Comparison of ENCODE assay signal across 8 mouse cellular contexts in the genomic region with DNA sequence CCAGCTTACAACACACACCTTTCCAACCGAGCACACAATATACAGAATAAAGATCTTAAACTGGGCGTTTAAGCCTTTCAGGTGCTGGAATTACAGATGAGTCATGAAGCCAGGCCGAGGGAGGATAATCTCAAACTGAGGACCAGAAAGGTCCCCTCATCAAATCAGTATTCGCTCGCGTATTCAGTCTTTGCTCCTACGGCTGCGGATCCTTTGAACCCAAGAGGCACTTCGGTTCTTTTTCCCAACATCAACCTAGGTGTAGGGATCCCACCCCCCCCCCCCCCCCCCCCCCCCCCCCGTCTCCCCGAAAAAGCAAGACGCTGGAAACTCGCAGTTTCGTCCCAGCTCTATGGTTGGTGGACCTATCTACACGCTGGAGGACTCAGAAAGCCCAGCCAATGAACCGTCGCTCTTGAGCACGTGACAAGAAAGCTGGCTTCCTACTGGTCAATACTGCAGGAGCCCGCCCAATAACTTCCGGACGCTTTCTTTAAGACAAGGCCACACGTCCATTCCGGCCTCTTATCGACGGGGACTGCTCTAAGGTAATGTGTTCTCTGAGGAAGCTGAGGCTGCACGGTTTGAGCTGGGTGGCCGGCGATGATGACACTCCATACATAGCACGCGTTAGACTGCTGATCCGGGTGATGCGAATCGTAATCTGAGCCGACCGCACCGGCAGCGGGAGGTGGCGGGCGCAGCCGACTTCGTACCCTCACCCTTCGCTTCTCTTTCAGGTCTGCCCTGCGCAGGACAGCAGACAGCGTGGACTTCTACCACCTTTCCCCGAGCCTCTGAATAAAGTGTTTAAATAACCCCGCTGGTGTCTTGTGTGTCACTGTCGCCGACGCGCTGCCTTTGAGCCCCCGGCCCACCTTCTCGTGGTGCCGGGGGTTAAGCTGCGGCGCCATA. TPM values are rescaled to one million over a fixed set of nuclear protein-coding genes. Genes with fewer than 3 reads are reported as not detected.
DNase-seq lines count a peak whose midpoint lies in the region; ATAC-seq and TF ChIP-seq lines count a peak whose summit lies in the region.

No protein-coding gene starts in this region.

- ATAC-seq in embryonic facial prominence, embryonic 14.5 days (ENCODE audit: low read depth) = peak; percentile 98
- ATAC-seq in limb, embryonic 13.5 days (ENCODE audit: low FRiP score, low read depth) = peak; percentile 98
- peak; percentile 98 for ATAC-seq in midbrain, embryonic 16.5 days

- peaks cover 4% of the 10 kb centered on the region; the same call in 1 of the 2 replicates for H3K4me1 ChIP-seq in embryonic facial prominence, embryonic 14.5 days (ENCODE audit: control insufficient read depth, insufficient read depth, low read length)
- no peaks in the 10 kb centered on the region; the same call in 1 of the 2 replicates for H3K4me1 ChIP-seq in heart, adult 2 months (ENCODE audit: control insufficient read depth, insufficient read depth, low read length)
- peaks cover 9% of the 10 kb centered on the region; the same call in 1 of the 2 replicates for H3K4me1 ChIP-seq in limb, embryonic 13.5 days
- peaks cover 6% of the 10 kb centered on the region for H3K4me1 ChIP-seq in midbrain, embryonic 16.5 days (ENCODE audit: control insufficient read depth, insufficient read depth, low read length)

- peak overlapping the region; percentile 100 for H3K27ac ChIP-seq in embryonic facial prominence, embryonic 14.5 days (replicated peaks; ENCODE audit: low read depth, low read length)
- H3K27ac ChIP-seq in heart, adult 2 months = peak overlapping the region; percentile 98
- H3K27ac ChIP-seq in limb, embryonic 13.5 days = peak overlapping the region; percentile 99
- peak overlapping the region; percentile 97 for H3K27ac ChIP-seq in midbrain, embryonic 16.5 days (ENCODE audit: low read length)

- under 1% methylated on average over 48 of the region's 55 CpGs for WGBS in embryonic facial prominence, embryonic 14.5 days
- WGBS in heart, adult 2 months = under 1% methylated on average over 50 of the region's 55 CpGs
- under 1% methylated on average over 50 of the region's 55 CpGs for WGBS in limb, embryonic 13.5 days
- WGBS in midbrain, embryonic 16.5 days = under 1% methylated on average over 54 of the region's 55 CpGs

- peak overlapping the region; percentile 99 for H3K4me3 ChIP-seq in embryonic facial prominence, embryonic 14.5 days (ENCODE audit: low read depth, low read length)
- peak overlapping the region; percentile 100 for H3K4me3 ChIP-seq in heart, adult 2 months
- H3K4me3 ChIP-seq in limb, embryonic 13.5 days = peak overlapping the region; percentile 94
- H3K4me3 ChIP-seq in midbrain, embryonic 16.5 days (ENCODE audit: low read depth, low read length) = peak overlapping the region; percentile 75

- H3K9ac ChIP-seq in embryonic facial prominence, embryonic 14.5 days (ENCODE audit: low read depth, low read length) = peak overlapping the region; percentile 100
- H3K9ac ChIP-seq in heart, adult 2 months (ENCODE audit: low read depth, low read length) = peak overlapping the region; percentile 86
- peak overlapping the region; percentile 100 for H3K9ac ChIP-seq in limb, embryonic 13.5 days
- H3K9ac ChIP-seq in midbrain, embryonic 16.5 days (ENCODE audit: low read depth, low read length) = peak overlapping the region; percentile 98

- no peaks in the 10 kb centered on the region for H3K79me2 ChIP-seq in heart, adult 2 months (replicated peaks; ENCODE audit: control insufficient read depth, insufficient read depth, low read length)

- peak; percentile 99 for DNase-seq in 3T3-L1 (ENCODE audit: low read depth, low spot score)
- peak; percentile 64 to 84 for DNase-seq in adrenal gland, postnatal 4 days (ENCODE audit: low spot score in 2 of 2)
- peak; percentile 100 for DNase-seq in embryonic facial prominence, embryonic 14.5 days (ENCODE audit: low spot score)
- DNase-seq in heart, adult 2 months = peak; percentile 92 to 95
- peak; percentile 97 for DNase-seq in kidney, adult 8-10 months
- peak; percentile 93 to 94 for DNase-seq in spleen, postnatal 10 days (ENCODE audit: low spot score in 2 of 2)

- TF ChIP-seq POLR2A in heart, adult 2 months (IDR thresholded peaks at IDR 0.05; ENCODE audit: insufficient read depth, low read depth, low read length) = peak; percentile 100

- H3K27me3 ChIP-seq in embryonic facial prominence, embryonic 14.5 days (replicated peaks; ENCODE audit: control insufficient read depth, insufficient read depth, low read length) = no peaks in the 10 kb centered on the region
- H3K27me3 ChIP-seq in heart, adult 2 months (ENCODE audit: control insufficient read depth, insufficient read depth, low read length) = no peaks in the 10 kb centered on the region
- H3K27me3 ChIP-seq in limb, embryonic 13.5 days = no peaks in the 10 kb centered on the region
- no peaks in the 10 kb centered on the region for H3K27me3 ChIP-seq in midbrain, embryonic 16.5 days (ENCODE audit: control insufficient read depth, insufficient read depth, low read depth, low read length)

- H3K36me3 ChIP-seq in embryonic facial prominence, embryonic 14.5 days (ENCODE audit: control insufficient read depth, insufficient read depth, low read length) = no peaks in the 10 kb centered on the region
- H3K36me3 ChIP-seq in heart, adult 2 months (ENCODE audit: control insufficient read depth, insufficient read depth, low read length) = no peaks in the 10 kb centered on the region
- 0 out of 2 replicates have a peak, but pooled peaks cover 2% of the 10 kb centered on the region for H3K36me3 ChIP-seq in limb, embryonic 13.5 days
- no peaks in the 10 kb centered on the region for H3K36me3 ChIP-seq in midbrain, embryonic 16.5 days (ENCODE audit: control insufficient read depth, insufficient read depth, low read length)

- TF ChIP-seq EP300 in heart, adult 2 months (IDR thresholded peaks at IDR 0.05; ENCODE audit: insufficient read depth, low read depth, low read length) = peak; percentile 96

- no peak for TF ChIP-seq CTCF in heart, adult 2 months (IDR thresholded peaks at IDR 0.05)

- peak overlapping the region; percentile 87 for H3K4me2 ChIP-seq in embryonic facial prominence, embryonic 14.5 days (ENCODE audit: low read depth, low read length)
- peak overlapping the region; percentile 71 for H3K4me2 ChIP-seq in limb, embryonic 13.5 days (replicated peaks)
- H3K4me2 ChIP-seq in midbrain, embryonic 16.5 days (ENCODE audit: low read length) = peak overlapping the region; percentile 72

- H3K9me3 ChIP-seq in embryonic facial prominence, embryonic 14.5 days (ENCODE audit: control insufficient read depth, low read length) = no peaks in the 10 kb centered on the region
- H3K9me3 ChIP-seq in limb, embryonic 13.5 days = no peaks in the 10 kb centered on the region
- H3K9me3 ChIP-seq in midbrain, embryonic 16.5 days (replicated peaks; ENCODE audit: control insufficient read depth, low read length, poor library complexity, severe bottlenecking) = no peaks in the 10 kb centered on the region

- intact Hi-C loops in heart, adult 2 months (cut with DNase I) = loop anchor here (5.0 kb wide), 1 partner anchor 112 kb away; a partner anchor contains a TSS

RNA-seq across cellular contexts. Expression of a gene that starts 13.0 kb away (rescaled TPM):
- 10 to 100 TPM; 72.5 to 83.6 TPM for total RNA-seq in adrenal gland, postnatal 4 days (2021)
- 5.9 and 7.0 TPM in 2 replicates for polyA plus RNA-seq in embryonic facial prominence, embryonic 14.5 days (2014; fragmentation: Nextera tagmentation; extraction: Ambion mirVana)
- 10 to 100 TPM; 10.2 to 13.9 TPM for total RNA-seq in heart, adult 2 months (2021)
- 6.4 and 9.8 TPM in 2 replicates for polyA plus RNA-seq in heart, adult 2 months (2012; rRNA removed)
- polyA plus RNA-seq in limb, embryonic 13.5 days (2015; fragmentation: Nextera tagmentation; extraction: Ambion mirVana) = 6.8 and 7.6 TPM in 2 replicates
- polyA plus RNA-seq in midbrain, embryonic 16.5 days (2015; fragmentation: Nextera tagmentation; extraction: Ambion mirVana) = 4.8 and 5.9 TPM in 2 replicates

Comparison
In these comparisons a context has a peak if more than half of its experiments do, and no peak if none do; other contexts are left out.
1. Peak in every context shown above with its lines: DNase-seq, ATAC-seq, H3K4me3 ChIP-seq and H3K27ac ChIP-seq.